Mouse (Mus musculus): ENCODE measurements around the gene Ccdc89. TPM values are rescaled to one million over a fixed set of nuclear protein-coding genes. Genes with fewer than 3 reads are reported as not detected.

Ccdc89 gene
- polyA plus RNA-seq, 1 experiment, result 0.07 TPM

- Histone ChIP-seq H3K4me2 (ENCODE audit: low read depth) (no peak overlapping the region), H3ac (ENCODE audit: control insufficient read depth, insufficient read length) (no peak overlapping the region)
These were observed 30.4 kb upstream of the Ccdc89 start for GRCm38 (mm10) chr7:90395928-90396327.

GRCm38 (mm10) chr7:90409934-90410333 is 16.4 kb upstream of the Ccdc89 start:
- H3ac ChIP-seq (ENCODE audit: control insufficient read depth, insufficient read length), result no peak overlapping the region
- TF ChIP-seq POLR2A (IDR thresholded peaks at IDR 0.05; ENCODE audit: insufficient read length, low read depth) (no peak), MYOD1 (IDR thresholded peaks at IDR 0.05; ENCODE audit: control insufficient read depth in 1 of 3, insufficient read length in 2 of 3, low read depth in 2 of 3) (no peak), TCF12 (IDR thresholded peaks at IDR 0.05; ENCODE audit: insufficient read depth, poor library complexity, severe bottlenecking) (no peak), POLR2AphosphoS2 (IDR thresholded peaks at IDR 0.05; ENCODE audit: insufficient read length, low read depth) (no peak), USF1 (IDR thresholded peaks at IDR 0.05; ENCODE audit: low read depth) (no peak), MAX (IDR thresholded peaks at IDR 0.05; ENCODE audit: low read depth) (no peak), REST (IDR thresholded peaks at IDR 0.05; ENCODE audit: insufficient read depth, insufficient read length) (no peak), TCF3 (IDR thresholded peaks at IDR 0.05; ENCODE audit: insufficient read length, low read depth) (no peak), MYOG (IDR thresholded peaks at IDR 0.05; ENCODE audit: control insufficient read depth in 1 of 3, insufficient read depth in 1 of 3, insufficient read length in 2 of 3, low read depth in 2 of 3) (no peak), CEBPB (IDR thresholded peaks at IDR 0.05; ENCODE audit: insufficient read depth, poor library complexity, severe bottlenecking) (no peak), SRF (IDR thresholded peaks at IDR 0.05; ENCODE audit: control insufficient read depth, insufficient read length, low read depth) (no peak), E2F4 (IDR thresholded peaks at IDR 0.05; ENCODE audit: insufficient read depth) (no peak)
- H3K27me3 ChIP-seq (ENCODE audit: control insufficient read depth, insufficient read depth, insufficient read length), result no peaks in the 10 kb centered on the region

More at GRCm38 (mm10) chr7:90395928-90396327, 30.4 kb upstream of the Ccdc89 start:
- H3K36me3 ChIP-seq (ENCODE audit: control insufficient read depth, insufficient read depth), result peaks cover 24% of the 10 kb centered on the region
- H3K27me3 ChIP-seq (ENCODE audit: control insufficient read depth, insufficient read depth, insufficient read length), result no peaks in the 10 kb centered on the region
- H3K79me2 ChIP-seq (ENCODE audit: control insufficient read depth, insufficient read depth), result no peaks in the 10 kb centered on the region
- no peak for TF ChIP-seq USF1 (IDR thresholded peaks at IDR 0.05; ENCODE audit: low read depth)
- no peak for TF ChIP-seq CEBPB (IDR thresholded peaks at IDR 0.05; ENCODE audit: insufficient read depth, poor library complexity, severe bottlenecking)
- no peak for TF ChIP-seq REST (IDR thresholded peaks at IDR 0.05; ENCODE audit: insufficient read depth, insufficient read length)
- TF ChIP-seq MAX (IDR thresholded peaks at IDR 0.05; ENCODE audit: low read depth), result no peak
- no peak for TF ChIP-seq TCF3 (IDR thresholded peaks at IDR 0.05; ENCODE audit: insufficient read length, low read depth)
- no peak for TF ChIP-seq POLR2A (IDR thresholded peaks at IDR 0.05; ENCODE audit: insufficient read length, low read depth)
- no peak overlapping the region for H3K4me3 ChIP-seq

GRCm38 (mm10) chr7:90427006-90427405 is 629 bp downstream of the Ccdc89 start:
- Histone ChIP-seq H3K4me3 (peak overlapping the region; percentile 25), H3K79me2 (ENCODE audit: control insufficient read depth, insufficient read depth) (no peaks in the 10 kb centered on the region), H3K27me3 (ENCODE audit: control insufficient read depth, insufficient read depth, insufficient read length) (peaks cover 17% of the 10 kb centered on the region), H3K4me2 (ENCODE audit: low read depth) (peak overlapping the region; percentile 96), H3K36me3 (ENCODE audit: control insufficient read depth, insufficient read depth) (no peaks in the 10 kb centered on the region), H3ac (ENCODE audit: control insufficient read depth, insufficient read length) (no peak overlapping the region)
- TF ChIP-seq POLR2A (IDR thresholded peaks at IDR 0.05; ENCODE audit: insufficient read length, low read depth) (no peak), SRF (IDR thresholded peaks at IDR 0.05; ENCODE audit: control insufficient read depth, insufficient read length, low read depth) (no peak), USF1 (IDR thresholded peaks at IDR 0.05; ENCODE audit: low read depth) (no peak), TCF12 (IDR thresholded peaks at IDR 0.05; ENCODE audit: insufficient read depth, poor library complexity, severe bottlenecking) (no peak), E2F4 (IDR thresholded peaks at IDR 0.05; ENCODE audit: insufficient read depth) (no peak), MYOG (IDR thresholded peaks at IDR 0.05; ENCODE audit: control insufficient read depth in 1 of 3, insufficient read depth in 1 of 3, insufficient read length in 2 of 3, low read depth in 2 of 3) (no peak), REST (IDR thresholded peaks at IDR 0.05; ENCODE audit: insufficient read depth, insufficient read length) (no peak), MYOD1 (IDR thresholded peaks at IDR 0.05; ENCODE audit: control insufficient read depth in 1 of 3, insufficient read length in 2 of 3, low read depth in 2 of 3) (no peak), MAX (IDR thresholded peaks at IDR 0.05; ENCODE audit: low read depth) (no peak), POLR2AphosphoS2 (IDR thresholded peaks at IDR 0.05; ENCODE audit: insufficient read length, low read depth) (no peak), TCF3 (IDR thresholded peaks at IDR 0.05; ENCODE audit: insufficient read length, low read depth) (no peak), CEBPB (IDR thresholded peaks at IDR 0.05; ENCODE audit: insufficient read depth, poor library complexity, severe bottlenecking) (no peak)

More at GRCm38 (mm10) chr7:90409934-90410333, 16.4 kb upstream of the Ccdc89 start:
- peaks cover 9% of the 10 kb centered on the region for H3K36me3 ChIP-seq (ENCODE audit: control insufficient read depth, insufficient read depth)
- no peaks in the 10 kb centered on the region for H3K79me2 ChIP-seq (ENCODE audit: control insufficient read depth, insufficient read depth)
- no peak overlapping the region for H3K4me3 ChIP-seq
- no peak overlapping the region for H3K4me2 ChIP-seq (ENCODE audit: low read depth)

GRCm38 (mm10) chr7:90432221-90432620 is 5.8 kb downstream of the Ccdc89 start:
- Histone ChIP-seq H3K27me3 (ENCODE audit: control insufficient read depth, insufficient read depth, insufficient read length) (peaks cover 17% of the 10 kb centered on the region), H3K4me3 (no peak overlapping the region), H3K4me2 (ENCODE audit: low read depth) (no peak overlapping the region), H3K79me2 (ENCODE audit: control insufficient read depth, insufficient read depth) (no peaks in the 10 kb centered on the region), H3ac (ENCODE audit: control insufficient read depth, insufficient read length) (no peak overlapping the region), H3K36me3 (ENCODE audit: control insufficient read depth, insufficient read depth) (no peaks in the 10 kb centered on the region)
- no peak for TF ChIP-seq E2F4 (IDR thresholded peaks at IDR 0.05; ENCODE audit: insufficient read depth)
- TF ChIP-seq MYOG (IDR thresholded peaks at IDR 0.05; ENCODE audit: control insufficient read depth in 1 of 3, insufficient read depth in 1 of 3, insufficient read length in 2 of 3, low read depth in 2 of 3), result no peak
- no peak for TF ChIP-seq POLR2AphosphoS2 (IDR thresholded peaks at IDR 0.05; ENCODE audit: insufficient read length, low read depth)
- TF ChIP-seq POLR2A (IDR thresholded peaks at IDR 0.05; ENCODE audit: insufficient read length, low read depth), result no peak

GRCm38 (mm10) chr7:90440044-90440443 is 13.7 kb downstream of the Ccdc89 start:
- Histone ChIP-seq H3K27me3 (ENCODE audit: control insufficient read depth, insufficient read depth, insufficient read length) (no peaks in the 10 kb centered on the region), H3ac (ENCODE audit: control insufficient read depth, insufficient read length) (no peak overlapping the region), H3K4me2 (ENCODE audit: low read depth) (no peak overlapping the region), H3K36me3 (ENCODE audit: control insufficient read depth, insufficient read depth) (peaks cover 3% of the 10 kb centered on the region), H3K79me2 (ENCODE audit: control insufficient read depth, insufficient read depth) (peaks cover 15% of the 10 kb centered on the region), H3K4me3 (no peak overlapping the region)
- no peak for TF ChIP-seq E2F4 (IDR thresholded peaks at IDR 0.05; ENCODE audit: insufficient read depth)
- no peak for TF ChIP-seq TCF3 (IDR thresholded peaks at IDR 0.05; ENCODE audit: insufficient read length, low read depth)
- no peak for TF ChIP-seq CEBPB (IDR thresholded peaks at IDR 0.05; ENCODE audit: insufficient read depth, poor library complexity, severe bottlenecking)
- no peak for TF ChIP-seq REST (IDR thresholded peaks at IDR 0.05; ENCODE audit: insufficient read depth, insufficient read length)
- no peak for TF ChIP-seq SRF (IDR thresholded peaks at IDR 0.05; ENCODE audit: control insufficient read depth, insufficient read length, low read depth)
- no peak for TF ChIP-seq POLR2AphosphoS2 (IDR thresholded peaks at IDR 0.05; ENCODE audit: insufficient read length, low read depth)
- TF ChIP-seq MYOG (IDR thresholded peaks at IDR 0.05; ENCODE audit: control insufficient read depth in 1 of 3, insufficient read depth in 1 of 3, insufficient read length in 2 of 3, low read depth in 2 of 3), result no peak
- no peak for TF ChIP-seq USF1 (IDR thresholded peaks at IDR 0.05; ENCODE audit: low read depth)
- no peak for TF ChIP-seq POLR2A (IDR thresholded peaks at IDR 0.05; ENCODE audit: insufficient read length, low read depth)
- TF ChIP-seq MAX (IDR thresholded peaks at IDR 0.05; ENCODE audit: low read depth), result no peak

All from myocyte (in vitro differentiated cells).